Mouse (Mus musculus) bone marrow, adult 2 months (tissue): ENCODE measurements around the gene Slc23a2. TPM values are rescaled to one million over a fixed set of nuclear protein-coding genes. Genes with fewer than 3 reads are reported as not detected.

Experiments
- H3K27ac ChIP-seq: fragments of 200-500 bp; 2 replicates; pipeline ENCODE4 v1.5.1; 2012; ENCODE audit warnings: low read depth, mild to moderate bottlenecking, control low read depth, inconsistent platforms, low read length; ENCODE audit not compliant: control insufficient read depth, poor library complexity, insufficient read depth
- H3K4me1 ChIP-seq: fragments of 200-500 bp; 2 replicates; pipeline ENCODE4 v1.6.1; 2011; ENCODE audit warnings: low read length; ENCODE audit not compliant: control insufficient read depth, insufficient read depth
- H3K4me3 ChIP-seq: fragments of 200-500 bp; replicated peaks from 2 replicates; pipeline ENCODE3; 2011; ENCODE audit warnings: mild to moderate bottlenecking, low read depth, low read length, control low read depth; ENCODE audit not compliant: control insufficient read depth
- CTCF ChIP-seq: fragments of 200-500 bp; IDR thresholded peaks from 2 replicates; pipeline ENCODE4 v1.5.1; 2011; ENCODE audit warnings: low read length, control low read depth; ENCODE audit not compliant: control insufficient read depth, insufficient read depth
- POLR2A ChIP-seq: fragments of 200-500 bp; IDR thresholded peaks from 2 replicates; pipeline ENCODE4 v1.6.1; 2011; ENCODE audit warnings: low read depth, mild to moderate bottlenecking, control low read depth, low read length, borderline replicate concordance; ENCODE audit not compliant: control insufficient read depth
- WGBS: fragments of 180-500 bp; shearing (Covaris S2); methylation state at CpG from one replicate; pipeline ENCODE4 v1.1.7; 2018; 5-methylcytosine and 5-hydroxymethylcytosine counted together
- polyA plus RNA-seq: library from polyadenylated mRNA; stranded (reverse); fragments of >200 nt; gene quantifications from 2 replicates; pipeline ENCODE4 v1.2.4, GENCODE M21; 2011; ENCODE audit warnings: low replicate concordance; ENCODE audit not compliant: missing spikeins, insufficient read depth, insufficient read length

Slc23a2 gene
- polyA plus RNA-seq, 1 experiment = 12.2 TPM

GRCm38 (mm10) chr2:132010781-132011180 is 134.1 kb downstream of the Slc23a2 start:
- Histone ChIP-seq H3K4me1 (peaks cover 8% of the 10 kb centered on the region), H3K4me3 (no peak overlapping the region), H3K27ac (no peak overlapping the region)
- TF ChIP-seq CTCF (no peak), POLR2A (no peak)
- WGBS = 86% methylated on average over 2 of the region's 2 CpGs

GRCm38 (mm10) chr2:132008186-132008585 is 136.7 kb downstream of the Slc23a2 start:
- Histone ChIP-seq H3K4me3 (no peak overlapping the region), H3K4me1 (peaks cover 6% of the 10 kb centered on the region), H3K27ac (no peak overlapping the region)
- TF ChIP-seq CTCF (no peak), POLR2A (no peak)
- 44% methylated on average over 4 of the region's 4 CpGs for WGBS

GRCm38 (mm10) chr2:132007475-132007819 is 137.5 kb downstream of the Slc23a2 start:
- WGBS = 74% methylated on average over 6 of the region's 6 CpGs
- Histone ChIP-seq H3K4me3 (no peak overlapping the region), H3K27ac (no peak overlapping the region), H3K4me1 (peaks cover 6% of the 10 kb centered on the region)
- TF ChIP-seq CTCF (no peak), POLR2A (no peak)

- Histone ChIP-seq H3K4me3 (no peak overlapping the region), H3K27ac (peak overlapping the region; percentile 22; the same call in 1 of the 2 replicates), H3K4me1 (peaks cover 6% of the 10 kb centered on the region)
- TF ChIP-seq POLR2A = no peak
- no peak for TF ChIP-seq CTCF
- WGBS = 55% methylated on average over 18 of the region's 18 CpGs
Measured at GRCm38 (mm10) chr2:132006561-132007474, 138.1 kb downstream of the Slc23a2 start.

GRCm38 (mm10) chr2:132005445-132005844 is 139.5 kb downstream of the Slc23a2 start:
- no peak for TF ChIP-seq CTCF
- no peak for TF ChIP-seq POLR2A
- H3K27ac ChIP-seq = no peak overlapping the region
- 81% methylated on average over 4 of the region's 4 CpGs for WGBS
- H3K4me3 ChIP-seq = no peak overlapping the region
- peaks cover 6% of the 10 kb centered on the region for H3K4me1 ChIP-seq

- Histone ChIP-seq H3K27ac (peak overlapping the region; percentile 17; the same call in 1 of the 2 replicates), H3K4me3 (no peak overlapping the region), H3K4me1 (peaks cover 6% of the 10 kb centered on the region)
- 86% methylated on average over 9 of the region's 9 CpGs for WGBS
- no peak for TF ChIP-seq CTCF
Measured at GRCm38 (mm10) chr2:132004495-132005136, 140.3 kb downstream of the Slc23a2 start.

GRCm38 (mm10) chr2:132003916-132004315 is 141.0 kb downstream of the Slc23a2 start:
- WGBS = 56% methylated on average over 5 of the region's 5 CpGs
- Histone ChIP-seq H3K4me1 (peaks cover 6% of the 10 kb centered on the region), H3K27ac (no peak overlapping the region), H3K4me3 (no peak overlapping the region)
- TF ChIP-seq CTCF (no peak), POLR2A (no peak)

Other genes starting within 250 kb of the Slc23a2 start
- gene Prnp, start 235.2 kb downstream of the Slc23a2 start, polyA plus RNA-seq = 19.7 and 26.4 TPM in 2 replicates
- not detected in 2 replicates for gene Prn, start 235.2 kb downstream of the Slc23a2 start, polyA plus RNA-seq
- 0.50 TPM in 1 of 2 replicates, not detected in the other for gene Prnd, start 194.2 kb downstream of the Slc23a2 start, polyA plus RNA-seq
- 17.9 and 35.7 TPM in 2 replicates for gene Rassf2, start 114.8 kb downstream of the Slc23a2 start, polyA plus RNA-seq
- gene Tmem230, start 102.7 kb upstream of the Slc23a2 start, polyA plus RNA-seq = 13.7 and 20.6 TPM in 2 replicates
- gene Pcna, start 108.2 kb upstream of the Slc23a2 start, polyA plus RNA-seq = 284 and 419 TPM in 2 replicates
- 16.9 and 30.7 TPM in 2 replicates for gene Cds2, start 118.0 kb upstream of the Slc23a2 start, polyA plus RNA-seq
- gene Prokr2, start 240.3 kb upstream of the Slc23a2 start, polyA plus RNA-seq = 0.50 TPM in 1 of 2 replicates, not detected in the other